Mouse (Mus musculus): Measurements from ENCODE around the gene Cd46.
A peak's percentile ranks its signal among the peaks of the same experiment; 100 is the strongest.

Cd46 gene

GRCm38 (mm10) chr1:195018089-195018999 is 73.7 kb downstream of the Cd46 start:
- peak; percentile 90 to 93 for DNase-seq

GRCm38 (mm10) chr1:195017626-195018025 is 74.4 kb downstream of the Cd46 start:
- DNase-seq, result no peak

- DNase-seq, result peak; percentile 78 to 82
Measured at GRCm38 (mm10) chr1:195016811-195017501, 75.1 kb downstream of the Cd46 start.

- DNase-seq, result peak; percentile 51 to 61
Measured at GRCm38 (mm10) chr1:195015281-195015680, 76.8 kb downstream of the Cd46 start.

- DNase-seq, result no peak
Measured at GRCm38 (mm10) chr1:195014201-195014885, 77.7 kb downstream of the Cd46 start.

- DNase-seq, result no peak
Measured at GRCm38 (mm10) chr1:195012531-195012930, 79.5 kb downstream of the Cd46 start.

- DNase-seq, result no peak
Measured at GRCm38 (mm10) chr1:195006267-195006666, 85.8 kb downstream of the Cd46 start.

- no peak for DNase-seq
Measured at GRCm38 (mm10) chr1:195004194-195004593, 87.9 kb downstream of the Cd46 start.

GRCm38 (mm10) chr1:195003328-195003727 is 88.7 kb downstream of the Cd46 start:
- DNase-seq, result no peak

GRCm38 (mm10) chr1:194998396-194998795 is 93.7 kb downstream of the Cd46 start:
- no peak for DNase-seq

- DNase-seq, result no peak
Measured at GRCm38 (mm10) chr1:194995196-194995595, 96.9 kb downstream of the Cd46 start.

GRCm38 (mm10) chr1:194994262-194994661 is 97.8 kb downstream of the Cd46 start:
- DNase-seq, result no peak

GRCm38 (mm10) chr1:194993409-194993988 is 98.5 kb downstream of the Cd46 start:
- DNase-seq, result no peak

- no peak for DNase-seq
Measured at GRCm38 (mm10) chr1:194992589-194993317, 99.3 kb downstream of the Cd46 start.

- DNase-seq, result no peak
Measured at GRCm38 (mm10) chr1:194991654-194992053, 100.4 kb downstream of the Cd46 start.

- DNase-seq, result no peak
Measured at GRCm38 (mm10) chr1:194990976-194991375, 101.1 kb downstream of the Cd46 start.

GRCm38 (mm10) chr1:194989024-194989423 is 103.0 kb downstream of the Cd46 start:
- DNase-seq, result no peak

All from cerebellum, adult 18-20 months (tissue).